Mouse (Mus musculus): ENCODE data around the gene Atp5j. TPM values are rescaled to one million over a fixed set of nuclear protein-coding genes. Genes with fewer than 3 reads are reported as not detected.
A peak's percentile ranks its signal among the peaks of the same experiment; 100 is the strongest.

Atp5j gene
- polyA plus RNA-seq, 1 experiment from 2014 or later, result 805 TPM

DNA sequence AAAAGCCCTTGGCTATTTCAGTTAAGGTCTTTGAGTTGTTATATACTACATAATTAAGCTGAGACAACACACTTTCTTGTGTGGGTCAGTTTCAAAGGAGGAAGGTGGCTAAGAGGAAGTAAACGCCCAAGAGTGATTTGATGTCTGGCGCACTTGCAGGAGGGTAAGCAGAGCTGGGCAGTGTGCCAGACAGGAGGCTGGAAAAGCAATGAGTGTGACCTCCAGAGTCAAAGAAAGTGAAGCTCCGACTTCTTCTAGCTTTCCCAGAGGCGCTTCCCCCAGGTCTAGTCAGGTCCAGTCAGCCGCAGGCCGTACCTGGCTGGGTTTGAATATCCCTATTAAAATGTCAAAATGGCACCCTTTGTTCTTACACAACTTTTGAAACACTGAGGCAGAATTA is 33.2 kb downstream of the Atp5j start:
- no peaks in the 10 kb centered on the region for H3K36me3 ChIP-seq (replicated peaks; ENCODE audit: insufficient read depth, low read length)
- H3K27me3 ChIP-seq (ENCODE audit: insufficient read depth, low read length), result no peaks in the 10 kb centered on the region
- DNase-seq (peak; percentile 34), ATAC-seq (no peak)
- 0 out of 2 replicates have a peak, but pooled peaks cover 9% of the 10 kb centered on the region for H3K4me1 ChIP-seq (ENCODE audit: insufficient read depth)
- no peak for TF ChIP-seq EP300 (IDR thresholded peaks at IDR 0.05; ENCODE audit: low read depth)
- no peak for TF ChIP-seq CTCF (IDR thresholded peaks at IDR 0.05; ENCODE audit: low read depth)
- no peaks in the 10 kb centered on the region for H3K9me3 ChIP-seq (ENCODE audit: low read length)
- no peak overlapping the region for H3K9ac ChIP-seq (replicated peaks)
- H3K4me2 ChIP-seq (ENCODE audit: low read depth, low read length), result no peak overlapping the region
- H3K4me3 ChIP-seq (ENCODE audit: low read depth, low read length), result no peak overlapping the region
- 36% methylated on average over 6 of the region's 6 CpGs for WGBS (ENCODE audit: insufficient replicate concordance)
- H3K27ac ChIP-seq (ENCODE audit: low read depth), result no peak overlapping the region

DNA sequence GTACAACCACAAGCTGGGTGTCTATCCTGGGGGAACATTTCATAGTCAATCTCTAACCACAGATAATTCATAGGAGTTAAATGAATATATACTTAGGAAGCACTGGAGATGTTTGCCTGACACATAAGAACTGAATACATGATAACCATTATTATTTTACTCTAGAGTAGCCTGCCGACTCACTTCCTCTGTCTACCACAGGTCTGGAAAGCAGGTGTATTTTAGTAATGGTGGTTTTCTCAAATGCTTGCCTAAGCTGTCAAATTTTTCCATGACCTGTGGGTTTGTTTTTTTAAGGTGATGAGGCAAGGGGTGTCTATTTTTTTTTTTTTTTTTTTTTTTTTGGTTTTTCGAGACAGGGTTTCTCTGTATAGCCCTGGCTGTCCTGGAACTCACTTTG is 35.4 kb downstream of the Atp5j start:
- DNase-seq, result no peak
- Histone ChIP-seq H3K4me1 (ENCODE audit: insufficient read depth) (0 out of 2 replicates have a peak, but pooled peaks cover 6% of the 10 kb centered on the region), H3K27me3 (ENCODE audit: insufficient read depth, low read length) (no peaks in the 10 kb centered on the region), H3K9me3 (ENCODE audit: low read length) (no peaks in the 10 kb centered on the region), H3K27ac (ENCODE audit: low read depth) (no peak overlapping the region), H3K9ac (replicated peaks) (no peak overlapping the region), H3K4me3 (ENCODE audit: low read depth, low read length) (no peak overlapping the region), H3K4me2 (ENCODE audit: low read depth, low read length) (no peak overlapping the region), H3K36me3 (replicated peaks; ENCODE audit: insufficient read depth, low read length) (no peaks in the 10 kb centered on the region)
- TF ChIP-seq CTCF (IDR thresholded peaks at IDR 0.05; ENCODE audit: low read depth) (no peak), EP300 (IDR thresholded peaks at IDR 0.05; ENCODE audit: low read depth) (no peak)
- 76% methylated on average over 1 of the region's 2 CpGs for WGBS (ENCODE audit: insufficient replicate concordance)
- no peak for ATAC-seq

DNA sequence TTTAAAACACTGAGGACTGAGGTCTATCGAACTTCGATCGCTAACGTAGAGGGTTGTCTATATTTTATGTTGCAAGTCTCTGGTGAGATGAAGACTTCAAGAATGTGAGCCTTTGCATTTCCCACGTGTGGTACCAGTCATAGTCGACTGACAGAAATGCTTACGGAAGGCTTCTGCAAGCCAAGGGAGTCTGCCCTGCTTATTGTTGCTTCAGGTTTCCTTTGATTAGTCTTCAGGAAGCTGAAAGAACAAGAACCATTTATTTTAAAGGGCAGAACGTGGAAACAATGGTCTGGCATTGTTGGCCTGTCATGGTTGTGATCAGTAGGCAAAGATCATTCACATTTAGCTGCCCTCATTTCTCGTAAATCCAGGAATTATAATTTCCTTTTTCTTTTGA is 38.7 kb downstream of the Atp5j start:
- Histone ChIP-seq H3K9ac (replicated peaks) (no peak overlapping the region), H3K36me3 (replicated peaks; ENCODE audit: insufficient read depth, low read length) (no peaks in the 10 kb centered on the region), H3K9me3 (ENCODE audit: low read length) (no peaks in the 10 kb centered on the region), H3K4me3 (ENCODE audit: low read depth, low read length) (no peak overlapping the region), H3K27me3 (ENCODE audit: insufficient read depth, low read length) (no peaks in the 10 kb centered on the region), H3K4me1 (ENCODE audit: insufficient read depth) (no peaks in the 10 kb centered on the region), H3K4me2 (ENCODE audit: low read depth, low read length) (no peak overlapping the region), H3K27ac (ENCODE audit: low read depth) (no peak overlapping the region)
- DNase-seq (no peak), ATAC-seq (no peak)
- 72% methylated on average over 9 of the region's 9 CpGs for WGBS (ENCODE audit: insufficient replicate concordance)
- TF ChIP-seq CTCF (IDR thresholded peaks at IDR 0.05; ENCODE audit: low read depth), result no peak
- TF ChIP-seq EP300 (IDR thresholded peaks at IDR 0.05; ENCODE audit: low read depth), result no peak

DNA sequence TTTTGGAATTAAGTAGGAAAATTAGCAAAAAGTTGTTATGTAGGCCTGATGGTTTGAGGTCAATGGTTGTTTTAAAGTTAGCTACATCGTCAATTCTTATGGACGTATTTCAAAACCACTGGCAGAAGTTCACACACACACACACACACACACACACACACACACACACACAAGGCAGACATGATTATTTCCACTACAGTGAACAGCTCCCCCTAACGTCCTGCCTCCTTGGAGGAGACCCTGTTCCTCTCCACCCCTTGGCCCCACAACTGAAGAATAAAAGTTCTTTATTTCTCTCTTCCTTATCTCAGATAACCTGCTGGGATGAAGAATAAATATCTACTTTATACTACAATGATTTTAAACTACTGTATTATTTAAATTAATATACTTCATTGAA is 40.1 kb downstream of the Atp5j start:
- 41% methylated on average over 3 of the region's 3 CpGs for WGBS (ENCODE audit: insufficient replicate concordance)
- no peak for DNase-seq

DNA sequence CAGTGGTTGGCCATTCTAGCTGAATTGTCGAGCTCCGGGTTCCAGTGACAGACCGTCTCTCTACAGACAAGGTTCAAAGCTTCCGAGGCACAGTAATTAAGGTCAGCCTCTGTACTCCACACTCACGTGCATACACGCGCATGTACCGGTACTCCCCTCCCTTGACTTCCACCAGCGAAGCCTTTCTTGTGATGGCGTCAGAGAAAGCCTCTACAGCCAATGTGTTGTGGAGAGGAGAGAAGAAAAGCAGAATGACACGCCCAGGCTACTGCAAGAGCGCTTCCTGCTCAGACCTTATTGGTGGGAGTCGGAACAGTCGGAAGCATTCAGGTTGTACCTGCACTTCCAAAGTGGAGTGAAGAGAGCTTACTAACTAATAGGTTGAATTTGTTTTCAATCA is 42.0 kb downstream of the Atp5j start:
- 89% methylated on average over 14 of the region's 14 CpGs for WGBS (ENCODE audit: insufficient replicate concordance)
- H3K36me3 ChIP-seq (replicated peaks; ENCODE audit: insufficient read depth, low read length), result no peaks in the 10 kb centered on the region

More for the DNA sequence above, 40.1 kb downstream of the Atp5j start:
- Histone ChIP-seq H3K4me3 (ENCODE audit: low read depth, low read length) (no peak overlapping the region), H3K27me3 (ENCODE audit: insufficient read depth, low read length) (no peaks in the 10 kb centered on the region), H3K36me3 (replicated peaks; ENCODE audit: insufficient read depth, low read length) (no peaks in the 10 kb centered on the region), H3K4me1 (ENCODE audit: insufficient read depth) (no peaks in the 10 kb centered on the region), H3K27ac (ENCODE audit: low read depth) (no peak overlapping the region), H3K9me3 (ENCODE audit: low read length) (no peaks in the 10 kb centered on the region), H3K9ac (replicated peaks) (no peak overlapping the region), H3K4me2 (ENCODE audit: low read depth, low read length) (no peak overlapping the region)
- TF ChIP-seq CTCF (IDR thresholded peaks at IDR 0.05; ENCODE audit: low read depth) (peak; percentile 26; the same call in 1 of the 2 replicates), EP300 (IDR thresholded peaks at IDR 0.05; ENCODE audit: low read depth) (no peak)
- ATAC-seq, result no peak

GRCm38 (mm10) chr16:84790595-84791165 is 44.7 kb downstream of the Atp5j start:
- Histone ChIP-seq H3K4me1 (ENCODE audit: insufficient read depth) (no peaks in the 10 kb centered on the region), H3K4me2 (ENCODE audit: low read depth, low read length) (no peak overlapping the region), H3K9me3 (ENCODE audit: low read length) (no peaks in the 10 kb centered on the region), H3K9ac (replicated peaks) (no peak overlapping the region), H3K36me3 (replicated peaks; ENCODE audit: insufficient read depth, low read length) (no peaks in the 10 kb centered on the region), H3K4me3 (ENCODE audit: low read depth, low read length) (no peak overlapping the region), H3K27me3 (ENCODE audit: insufficient read depth, low read length) (no peaks in the 10 kb centered on the region), H3K27ac (ENCODE audit: low read depth) (no peak overlapping the region)
- no peak for DNase-seq
- no peak for TF ChIP-seq EP300 (IDR thresholded peaks at IDR 0.05; ENCODE audit: low read depth)
- TF ChIP-seq CTCF (IDR thresholded peaks at IDR 0.05; ENCODE audit: low read depth), result no peak
- WGBS (ENCODE audit: insufficient replicate concordance), result 72% methylated on average over 2 of the region's 2 CpGs
- ATAC-seq, result no peak

More for the DNA sequence above, 42.0 kb downstream of the Atp5j start:
- no peaks in the 10 kb centered on the region for H3K4me1 ChIP-seq (ENCODE audit: insufficient read depth)
- no peak overlapping the region for H3K4me3 ChIP-seq (ENCODE audit: low read depth, low read length)
- no peaks in the 10 kb centered on the region for H3K27me3 ChIP-seq (ENCODE audit: insufficient read depth, low read length)
- H3K9me3 ChIP-seq (ENCODE audit: low read length), result no peaks in the 10 kb centered on the region
- H3K4me2 ChIP-seq (ENCODE audit: low read depth, low read length), result no peak overlapping the region
- ATAC-seq, result no peak
- no peak for DNase-seq
- H3K27ac ChIP-seq (ENCODE audit: low read depth), result no peak overlapping the region
- no peak overlapping the region for H3K9ac ChIP-seq (replicated peaks)
- TF ChIP-seq EP300 (IDR thresholded peaks at IDR 0.05; ENCODE audit: low read depth) (no peak), CTCF (IDR thresholded peaks at IDR 0.05; ENCODE audit: low read depth) (no peak)
